9 mouse cellular contexts compared by ENCODE assay signal in the genomic region with DNA sequence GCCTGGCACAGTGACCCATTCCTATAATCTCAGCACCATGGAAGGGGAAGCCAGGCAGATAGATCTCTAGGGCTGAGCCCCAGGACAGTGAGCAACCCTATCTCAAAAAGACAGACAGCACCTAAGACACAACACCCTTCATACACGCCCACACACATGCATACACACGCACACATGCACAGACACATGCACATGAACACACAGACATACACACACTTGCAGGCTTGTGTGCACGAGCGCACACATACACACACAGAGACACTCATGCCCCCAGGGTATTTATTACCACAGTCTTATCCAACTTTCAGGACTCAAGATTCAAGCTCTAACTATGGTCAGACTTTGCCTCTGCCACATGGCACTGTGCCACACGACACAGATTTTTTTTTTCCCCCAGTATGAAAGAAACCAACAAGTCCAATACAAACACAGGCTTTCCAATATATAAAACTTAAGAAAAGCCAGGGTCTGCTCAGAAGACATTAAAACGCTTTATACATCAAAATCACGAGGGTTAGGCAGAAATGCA. TPM values are rescaled to one million over a fixed set of nuclear protein-coding genes. Genes with fewer than 3 reads are reported as not detected.
DNase-seq lines count a peak whose midpoint lies in the region; ATAC-seq and TF ChIP-seq lines count a peak whose summit lies in the region.
"Had no signal": no experiment of that assay in that cellular context is flagged by ENCODE, and none has a peak within 500 bp of the region (broad histone marks: within the 10 kb centered on the region; RNA-seq: fewer than 3 reads in every experiment).

No protein-coding gene starts in this region.

- TF ChIP-seq CTCF in heart, adult 2 months (IDR thresholded peaks at IDR 0.05), result no peak
- no peak for TF ChIP-seq CTCF in C2C12 (IDR thresholded peaks at IDR 0.05; ENCODE audit: control insufficient read depth, insufficient read depth, insufficient read length)

- 73% methylated on average over 7 of the region's 7 CpGs for WGBS in heart, embryonic 16.5 days
- WGBS in heart, adult 2 months, result 73% methylated on average over 7 of the region's 7 CpGs
- WGBS in embryonic facial prominence, embryonic 14.5 days, result 64% methylated on average over 7 of the region's 7 CpGs
- 42% methylated on average over 7 of the region's 7 CpGs for WGBS in limb, embryonic 12.5 days

- H3K27me3 ChIP-seq in heart, embryonic 16.5 days (ENCODE audit: control insufficient read depth, insufficient read depth, low read length), result no peaks in the 10 kb centered on the region
- H3K27me3 ChIP-seq in heart, adult 2 months (ENCODE audit: control insufficient read depth, insufficient read depth, low read length), result no peaks in the 10 kb centered on the region
- H3K27me3 ChIP-seq in C2C12 (ENCODE audit: control insufficient read depth, insufficient read depth, insufficient read length), result no peaks in the 10 kb centered on the region
- H3K27me3 ChIP-seq in embryonic facial prominence, embryonic 14.5 days (replicated peaks; ENCODE audit: control insufficient read depth, insufficient read depth, low read length), result no peaks in the 10 kb centered on the region
- H3K27me3 ChIP-seq in limb, embryonic 12.5 days, result no peaks in the 10 kb centered on the region
- H3K27me3 ChIP-seq: forebrain, embryonic 12.5 days had no signal

- H3K36me3 ChIP-seq in heart, embryonic 16.5 days (ENCODE audit: control insufficient read depth, insufficient read depth), result no peaks in the 10 kb centered on the region
- no peaks in the 10 kb centered on the region for H3K36me3 ChIP-seq in heart, adult 2 months (ENCODE audit: control insufficient read depth, insufficient read depth, low read length)
- H3K36me3 ChIP-seq in C2C12 (ENCODE audit: control insufficient read depth, insufficient read depth), result no peaks in the 10 kb centered on the region
- no peaks in the 10 kb centered on the region for H3K36me3 ChIP-seq in embryonic facial prominence, embryonic 14.5 days (ENCODE audit: control insufficient read depth, insufficient read depth, low read length)
- 0 out of 2 replicates have a peak, but pooled peaks cover 3% of the 10 kb centered on the region for H3K36me3 ChIP-seq in limb, embryonic 12.5 days

- H3K9me3 ChIP-seq in heart, embryonic 16.5 days (replicated peaks; ENCODE audit: control insufficient read depth, low read length), result no peaks in the 10 kb centered on the region
- H3K9me3 ChIP-seq in embryonic facial prominence, embryonic 14.5 days (ENCODE audit: control insufficient read depth, low read length), result 0 out of 2 replicates have a peak, but pooled peaks cover 3% of the 10 kb centered on the region
- no peaks in the 10 kb centered on the region for H3K9me3 ChIP-seq in limb, embryonic 12.5 days
- H3K9me3 ChIP-seq: forebrain, embryonic 12.5 days had no signal

- no peak for TF ChIP-seq POLR2A in heart, adult 2 months (IDR thresholded peaks at IDR 0.05; ENCODE audit: insufficient read depth, low read depth, low read length)

- DNase-seq in heart, adult 2 months, result no peak
- DNase-seq in embryonic facial prominence, embryonic 14.5 days (ENCODE audit: low spot score), result no peak
- DNase-seq in frontal cortex, adult 2 months (ENCODE audit: extremely low spot score in 1 of 2, low spot score in 1 of 2), result no peak
- DNase-seq in layer of hippocampus, adult 9-11 months, result no peak
- DNase-seq in embryo, embryonic 11 days, result no peak

- peak overlapping the region; percentile 98 for H3K27ac ChIP-seq in heart, embryonic 16.5 days (ENCODE audit: low read length)
- H3K27ac ChIP-seq in heart, adult 2 months, result no peak overlapping the region
- H3K27ac ChIP-seq in embryonic facial prominence, embryonic 14.5 days (replicated peaks; ENCODE audit: low read depth, low read length), result peak overlapping the region; percentile 86; the same call in 1 of the 2 replicates
- H3K27ac ChIP-seq in limb, embryonic 12.5 days, result peak overlapping the region; percentile 66

- intact Hi-C loops in heart, adult 2 months (cut with DNase I), result no loop called here

- no peak for ATAC-seq in heart, embryonic 16.5 days (replicated peaks; ENCODE audit: extremely low read depth, insufficient read depth, low FRiP score)
- ATAC-seq in embryonic facial prominence, embryonic 14.5 days (ENCODE audit: low read depth), result no peak
- ATAC-seq in limb, embryonic 12.5 days (ENCODE audit: insufficient number of reproducible peaks, insufficient read depth, low FRiP score, low TSS enrichment, low read depth), result peak; percentile 48

- TF ChIP-seq EP300 in heart, adult 2 months (IDR thresholded peaks at IDR 0.05; ENCODE audit: insufficient read depth, low read depth, low read length), result no peak

- H3K9ac ChIP-seq in heart, embryonic 16.5 days (ENCODE audit: low read length), result peak overlapping the region; percentile 76; the same call in 1 of the 2 replicates
- H3K9ac ChIP-seq in heart, adult 2 months (ENCODE audit: low read depth, low read length), result no peak overlapping the region
- H3K9ac ChIP-seq in embryonic facial prominence, embryonic 14.5 days (ENCODE audit: low read depth, low read length), result no peak overlapping the region
- no peak overlapping the region for H3K9ac ChIP-seq in limb, embryonic 12.5 days (replicated peaks)
- H3K9ac ChIP-seq: forebrain, embryonic 12.5 days had no signal

- H3ac ChIP-seq in C2C12 (ENCODE audit: control insufficient read depth, insufficient read length, low read depth), result peak overlapping the region; percentile 28

- peak overlapping the region; percentile 8; the same call in 1 of the 2 replicates for H3K4me2 ChIP-seq in heart, embryonic 16.5 days (ENCODE audit: low read depth, low read length)
- 0 out of 2 replicates have a peak overlapping the region, but pooled peaks have one; percentile 52 for H3K4me2 ChIP-seq in embryonic facial prominence, embryonic 14.5 days (ENCODE audit: low read depth, low read length)
- peak overlapping the region; percentile 54 for H3K4me2 ChIP-seq in limb, embryonic 12.5 days

- peaks cover 19% of the 10 kb centered on the region for H3K4me1 ChIP-seq in heart, embryonic 16.5 days (ENCODE audit: control insufficient read depth, insufficient read depth, low read length)
- peaks cover 7% of the 10 kb centered on the region for H3K4me1 ChIP-seq in heart, adult 2 months (ENCODE audit: control insufficient read depth, insufficient read depth, low read length)
- peaks cover 38% of the 10 kb centered on the region for H3K4me1 ChIP-seq in embryonic facial prominence, embryonic 14.5 days (ENCODE audit: control insufficient read depth, insufficient read depth, low read length)
- peaks cover 57% of the 10 kb centered on the region for H3K4me1 ChIP-seq in limb, embryonic 12.5 days (replicated peaks)

- no peaks in the 10 kb centered on the region for H3K79me2 ChIP-seq in heart, adult 2 months (replicated peaks; ENCODE audit: control insufficient read depth, insufficient read depth, low read length)
- H3K79me2 ChIP-seq in C2C12 (ENCODE audit: control insufficient read depth, insufficient read depth), result no peaks in the 10 kb centered on the region

- H3K79me3 ChIP-seq in C2C12 (ENCODE audit: low read depth), result no peaks in the 10 kb centered on the region

- no peak overlapping the region for H3K4me3 ChIP-seq in heart, embryonic 16.5 days (ENCODE audit: low read length)
- H3K4me3 ChIP-seq in heart, adult 2 months, result no peak overlapping the region; the same call in 1 of the 2 replicates
- H3K4me3 ChIP-seq in C2C12 (ENCODE audit: insufficient read depth, poor library complexity, severe bottlenecking), result no peak overlapping the region
- no peak overlapping the region for H3K4me3 ChIP-seq in embryonic facial prominence, embryonic 14.5 days (ENCODE audit: low read depth, low read length)
- H3K4me3 ChIP-seq in limb, embryonic 12.5 days (replicated peaks), result no peak overlapping the region

TF ChIP-seq in C2C12, 6 proteins besides CTCF, POLR2A, EP300 and RAD21:
- TF ChIP-seq MAX (IDR thresholded peaks at IDR 0.05) (no peak), USF1 (IDR thresholded peaks at IDR 0.05; ENCODE audit: low read depth) (no peak), CEBPB (IDR thresholded peaks at IDR 0.05; ENCODE audit: low read depth) (no peak), FOSL1 (IDR thresholded peaks at IDR 0.05; ENCODE audit: insufficient read depth, low read length, poor library complexity, severe bottlenecking) (no peak), MYOG (IDR thresholded peaks at IDR 0.05; ENCODE audit: control insufficient read depth, extremely low read depth, insufficient read length) (no peak), MYOD1 (IDR thresholded peaks at IDR 0.05; ENCODE audit: control insufficient read depth, insufficient read length, low read depth) (no peak)
TF ChIP-seq in C2C12: peak in this region for 0.

RNA-seq across cellular contexts. Expression of gene Foxp1, which starts 38.3 kb away (rescaled TPM):
- polyA plus RNA-seq in heart, embryonic 16.5 days (2015; fragmentation: Nextera tagmentation; extraction: Ambion mirVana), result 59.0 and 67.8 TPM in 2 replicates
- total RNA-seq in heart, adult 2 months (2021), result 10 to 100 TPM; 26.4 to 31.6 TPM
- 22.9 and 29.1 TPM in 2 replicates for polyA plus RNA-seq in heart, adult 2 months (2012; rRNA removed)
- 25.9 TPM for polyA plus RNA-seq in C2C12 (2012; fragmentation: generic; extraction: Trizol)
- 80.1 and 87.9 TPM in 2 replicates for polyA plus RNA-seq in embryonic facial prominence, embryonic 14.5 days (2014; fragmentation: Nextera tagmentation; extraction: Ambion mirVana)
- 77.4 and 91.0 TPM in 2 replicates for polyA plus RNA-seq in limb, embryonic 12.5 days (2016; fragmentation: Nextera tagmentation; extraction: Ambion mirVana)
- 49.5 and 53.6 TPM in 2 replicates for polyA plus RNA-seq in frontal cortex, adult 2 months (2012; rRNA removed)
